Mouse (Mus musculus) retina, adult 2 months (tissue): ENCODE measurements around the gene Ttc38.
"Not testable (repeated sequence)": the region's sequence is repeated elsewhere in the genome, so short reads cannot be mapped to it uniquely, and the experiment has no call there.

ENCODE experiments used
- DNase-seq: peaks from one replicate; pipeline ENCODE4 v3.0.0-alpha.2; 2012; ENCODE audit warnings: low read depth, low spot score

Gene Ttc38

DNA sequence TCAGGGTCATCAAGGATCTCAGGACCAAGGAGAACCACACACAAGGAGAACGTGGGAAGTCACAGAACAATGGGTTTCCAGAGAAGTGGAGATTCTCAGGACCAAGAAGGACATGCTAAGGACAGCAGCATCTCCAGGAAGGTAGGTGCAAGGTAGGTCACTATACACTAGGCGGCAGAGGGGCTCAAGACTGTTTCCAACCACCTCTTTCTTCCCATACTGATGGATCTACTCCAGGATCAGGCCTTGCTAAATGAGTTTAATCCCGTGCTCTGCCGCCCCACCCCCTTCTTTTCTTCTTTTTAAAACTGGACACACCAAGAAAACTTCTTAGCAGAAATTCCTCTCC lies 10.1 kb upstream of the Ttc38 start:
- DNase-seq = no peak

DNA sequence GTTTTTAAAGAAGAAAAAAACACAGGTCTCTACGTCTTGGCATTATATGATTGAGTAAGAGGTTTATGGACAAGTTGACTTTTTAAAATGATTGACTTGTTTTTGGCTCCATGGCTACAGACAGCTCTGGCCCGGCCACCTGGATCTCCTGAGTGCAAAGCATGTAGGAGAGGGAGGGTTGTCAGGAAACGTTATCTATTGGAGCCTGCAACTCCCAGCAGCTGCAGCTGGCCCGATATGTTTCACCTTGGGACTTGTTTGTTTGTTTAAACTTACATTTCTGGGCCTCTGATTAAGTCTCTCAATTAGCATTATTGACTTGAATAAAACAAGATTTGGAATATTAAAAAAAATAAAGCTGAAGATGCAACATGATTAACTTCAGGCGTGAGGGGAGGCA lies 5.4 kb upstream of the Ttc38 start:
- DNase-seq = no peak

DNA sequence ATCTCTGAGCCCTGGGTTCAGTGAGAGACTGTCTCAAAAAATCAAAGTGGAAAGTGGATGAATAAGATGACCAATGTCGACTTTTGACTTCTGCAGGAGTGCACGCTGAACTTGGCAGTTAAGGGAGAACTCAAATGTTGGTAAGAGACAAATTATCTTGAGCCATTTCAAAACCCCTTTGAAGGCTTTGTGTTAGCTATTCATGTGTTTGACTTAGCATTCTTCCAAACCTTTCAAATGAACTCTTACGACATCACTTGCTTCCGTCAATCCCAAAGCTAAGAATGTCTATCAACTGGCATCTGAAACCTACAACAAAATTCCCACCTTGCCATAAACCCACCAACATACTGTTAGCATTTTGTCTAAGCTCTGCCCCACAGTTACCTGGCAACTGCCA lies 4.0 kb upstream of the Ttc38 start:
- DNase-seq = no peak

DNA sequence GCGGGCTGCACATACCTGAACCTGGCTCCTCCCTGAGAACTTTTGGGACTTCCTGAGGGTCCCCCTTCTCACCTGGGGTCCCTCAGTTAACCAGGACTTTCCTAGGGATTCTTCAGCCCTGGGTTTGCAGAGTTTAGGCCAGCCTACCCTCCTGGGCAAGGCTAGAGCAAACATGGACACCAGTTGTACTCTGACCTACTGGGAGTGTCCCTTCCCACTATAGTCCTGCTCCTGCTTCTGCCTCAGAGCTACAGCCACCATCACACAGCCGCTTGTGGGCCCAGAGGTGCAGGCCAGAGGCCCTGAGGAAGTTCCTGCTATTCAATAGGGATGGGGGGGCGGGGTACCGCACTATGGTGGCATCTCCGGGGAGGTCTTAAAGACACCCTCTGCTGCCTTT lies 2.6 kb upstream of the Ttc38 start:
- no peak for DNase-seq

DNA sequence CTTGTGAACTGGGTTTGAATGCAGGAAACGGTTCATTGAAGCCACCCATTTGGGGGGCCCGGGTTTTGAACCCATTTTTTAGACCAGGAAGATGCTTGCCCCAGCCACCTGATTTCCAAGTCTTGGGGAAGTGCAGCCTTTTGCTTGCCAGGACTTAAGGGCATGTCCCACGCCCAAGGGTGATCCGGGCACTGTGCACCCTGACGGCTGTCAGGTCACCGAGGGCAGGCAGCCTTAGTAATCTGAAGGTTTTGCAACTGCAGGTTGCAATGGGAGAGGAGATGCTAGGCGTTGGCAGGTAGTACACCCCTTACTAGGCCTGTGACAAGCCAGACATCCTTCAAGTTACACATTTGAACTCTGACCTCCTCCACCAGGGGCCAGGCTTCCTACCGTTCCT lies 493 bp downstream of the Ttc38 start:
- DNase-seq = no peak

DNA sequence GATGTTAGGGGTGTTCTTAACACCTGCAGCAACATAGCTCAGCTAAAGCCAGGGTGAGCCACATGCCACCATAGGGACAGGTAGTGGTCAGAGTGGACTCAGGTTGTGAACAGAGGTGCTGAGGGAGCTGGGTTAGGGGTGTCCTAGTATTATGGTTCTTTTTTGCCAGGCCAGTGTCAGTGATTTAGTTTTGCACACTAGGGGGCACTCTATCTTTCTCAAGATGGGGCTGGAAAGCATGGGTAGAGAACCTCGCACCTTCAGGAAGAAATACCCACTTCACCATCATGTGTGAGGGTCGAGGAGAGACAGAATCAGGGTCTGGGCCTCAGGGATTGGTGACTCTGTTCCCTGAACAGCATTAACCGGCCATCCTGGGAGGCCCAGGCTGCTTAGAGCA lies 3.2 kb downstream of the Ttc38 start:
- DNase-seq = no peak

DNA sequence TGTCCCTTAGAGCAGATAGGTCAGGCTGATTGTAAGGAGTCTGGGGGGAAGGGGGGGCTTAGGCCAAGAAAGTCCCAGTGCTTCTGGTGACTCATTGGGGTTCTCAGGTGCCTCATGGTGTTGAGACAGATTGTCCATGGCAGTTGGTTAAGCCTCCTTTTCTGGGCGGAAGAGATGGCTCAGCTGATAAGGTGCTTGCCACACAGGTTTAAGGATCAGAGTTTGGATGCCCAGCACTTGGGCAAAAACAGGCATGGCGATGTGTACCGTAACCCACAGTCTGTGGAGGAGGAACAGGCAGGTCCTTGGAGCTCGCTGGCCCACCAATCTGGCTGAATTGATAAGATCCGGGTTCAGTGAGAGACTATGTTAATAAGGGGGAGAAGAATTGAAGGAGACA lies 4.8 kb downstream of the Ttc38 start:
- DNase-seq = no peak

DNA sequence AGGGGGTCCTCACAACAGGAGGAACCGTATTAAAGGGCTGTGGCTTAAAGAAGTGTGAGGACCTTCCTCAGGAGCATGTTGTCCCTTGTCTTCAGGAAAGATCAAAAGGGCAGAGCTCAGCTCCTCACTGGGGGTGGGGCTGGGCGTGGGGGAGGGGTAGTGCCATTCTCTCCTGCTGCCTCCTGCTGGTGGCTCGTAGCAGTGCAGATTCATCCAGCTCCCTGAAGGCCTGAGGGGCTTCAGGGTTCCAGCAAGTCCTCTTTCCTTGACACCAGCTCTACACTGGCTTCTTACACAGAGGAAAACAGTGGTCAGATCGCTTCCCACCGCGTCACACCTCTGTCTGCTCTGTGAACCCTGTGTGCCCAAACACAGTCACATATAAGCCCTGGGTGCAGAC lies 8.9 kb downstream of the Ttc38 start:
- DNase-seq = no peak

DNA sequence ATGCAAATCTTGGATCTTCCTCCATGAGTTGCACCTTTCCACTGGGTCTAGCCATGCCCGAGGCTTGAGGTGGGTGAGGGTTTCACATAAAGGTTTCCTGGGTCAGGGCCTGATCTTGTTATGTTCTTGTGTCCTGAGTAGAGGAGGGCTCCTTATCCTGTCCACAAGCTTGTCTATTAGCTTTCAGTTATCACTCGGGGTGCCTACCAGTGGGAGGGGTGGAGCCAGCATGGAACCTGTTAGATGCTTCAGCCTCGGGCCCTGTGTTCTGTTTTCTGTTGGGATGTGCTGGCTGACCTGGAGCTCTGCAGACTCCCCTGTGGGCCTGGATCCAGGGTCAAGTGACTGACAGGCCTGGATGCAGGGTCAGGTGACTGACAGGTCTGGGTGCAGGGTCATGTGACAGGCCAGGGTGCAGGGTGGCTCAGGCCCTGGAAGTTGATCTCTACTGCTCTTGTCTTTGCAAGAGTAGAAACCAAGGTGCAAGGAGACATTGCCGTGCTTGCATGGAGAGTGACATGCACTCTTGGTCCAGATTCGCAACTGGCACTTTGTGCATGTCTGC lies 9.8 kb downstream of the Ttc38 start:
- no peak for DNase-seq

DNA sequence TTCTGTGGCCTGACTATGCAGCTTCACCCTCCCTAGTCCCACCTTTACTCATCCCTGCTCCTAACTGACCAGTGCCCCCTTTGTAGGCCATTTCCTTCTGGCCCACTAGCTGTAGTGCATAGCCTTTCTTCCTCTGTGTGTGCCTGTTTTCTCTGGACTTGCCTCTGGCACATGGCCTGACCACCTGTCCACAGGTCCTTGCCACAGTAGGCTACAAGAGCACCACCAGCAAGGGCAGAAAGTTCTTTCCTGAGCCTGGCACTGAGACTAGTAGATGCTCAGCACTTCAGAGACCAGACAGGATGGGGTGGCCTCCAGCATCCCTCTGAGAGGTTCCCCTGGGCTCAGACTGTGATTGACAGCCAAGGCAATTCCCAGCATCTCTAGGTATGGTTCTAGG lies 13.0 kb downstream of the Ttc38 start:
- DNase-seq = no peak

DNA sequence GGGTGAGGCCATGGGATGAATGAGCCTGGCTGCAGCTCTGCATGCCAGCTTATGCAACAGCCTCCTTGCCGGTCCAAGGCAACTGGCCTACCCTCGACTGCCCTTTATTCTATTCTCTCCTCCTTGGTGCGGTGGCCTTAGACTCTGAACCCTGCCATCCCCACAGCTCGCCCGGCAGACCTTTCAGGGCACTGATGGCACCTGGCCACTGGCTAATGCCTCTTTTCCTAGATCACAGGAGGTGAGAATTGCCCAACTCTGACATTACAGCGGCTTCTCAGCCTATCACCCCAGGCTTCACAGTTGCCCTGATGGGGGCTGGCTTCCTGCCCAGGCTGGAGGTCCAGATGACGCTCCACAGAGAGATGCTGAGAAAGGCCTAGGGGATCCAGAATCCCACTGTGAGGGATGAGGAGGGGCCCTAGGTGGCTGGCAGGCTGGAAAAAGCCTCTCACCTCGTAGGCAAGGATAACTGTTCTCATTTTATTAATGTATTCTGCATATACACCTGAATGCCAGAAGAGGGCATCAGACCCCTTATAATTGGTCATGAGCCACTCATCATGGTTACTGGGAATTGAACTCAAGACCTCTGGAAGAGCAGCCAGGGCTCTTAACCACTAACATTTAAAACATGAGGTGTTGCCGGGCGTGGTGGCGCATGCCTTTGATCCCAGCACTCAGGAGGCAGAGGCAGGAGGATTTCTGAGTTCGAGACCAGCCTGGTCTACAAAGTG lies 19.7 kb downstream of the Ttc38 start:
- no peak for DNase-seq

DNA sequence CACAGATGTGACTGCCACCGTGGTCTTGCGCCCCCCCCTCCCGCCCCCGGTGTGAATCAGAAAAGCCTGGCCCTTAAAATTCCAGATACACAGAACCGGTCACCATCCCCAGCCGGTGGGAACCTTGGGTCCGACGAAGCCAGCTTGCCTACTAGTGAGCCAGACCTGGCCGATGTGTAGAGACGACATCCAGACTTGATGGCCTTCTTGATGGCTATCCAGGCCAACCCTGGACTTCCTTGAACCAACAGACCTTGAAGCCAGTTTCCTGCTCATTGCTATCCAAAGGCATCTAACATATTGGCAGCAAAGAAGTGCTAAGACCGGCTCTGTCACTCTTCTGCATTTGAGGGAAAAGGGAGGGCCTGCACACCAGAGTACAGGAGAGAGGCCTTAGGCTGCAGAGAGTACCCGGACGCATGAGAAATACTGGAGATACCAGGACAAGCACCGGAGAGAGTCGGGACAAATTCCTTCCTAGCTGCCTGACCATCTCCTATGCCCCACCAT lies 26.9 kb downstream of the Ttc38 start:
- no peak for DNase-seq

DNA sequence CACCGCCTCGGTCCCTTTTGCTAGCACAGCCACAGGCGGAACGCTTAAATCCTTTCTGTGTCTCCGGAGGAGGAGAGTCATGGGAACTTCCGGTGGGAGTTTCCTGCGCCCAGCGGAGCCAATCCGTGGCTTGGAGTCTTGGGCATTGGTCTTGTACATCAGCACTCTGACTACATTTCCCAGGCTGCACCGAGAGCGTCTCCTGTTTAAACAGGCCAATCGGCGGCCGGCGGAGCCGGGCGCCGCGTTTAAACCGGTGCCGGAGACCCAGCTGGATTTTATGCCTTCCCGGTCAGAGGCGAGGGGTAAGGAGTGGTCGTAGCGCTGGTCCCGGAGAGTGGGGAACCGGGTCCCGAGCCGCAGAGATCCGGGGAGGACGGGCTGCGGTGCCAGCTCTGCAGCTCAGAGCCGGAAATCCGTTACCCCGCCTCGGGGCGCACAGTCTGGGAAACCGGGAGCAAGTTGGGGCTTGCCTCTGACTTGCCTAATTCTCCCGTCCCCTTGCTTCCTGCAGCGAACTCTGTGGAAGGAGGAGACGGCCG lies 27.5 kb downstream of the Ttc38 start, which contains the start of gene Gtse1:
Gene Gtse1, plus strand, starts transcription at position 256 of the 542 bp plus-strand sequence.
- DNase-seq = peak; percentile 90

DNA sequence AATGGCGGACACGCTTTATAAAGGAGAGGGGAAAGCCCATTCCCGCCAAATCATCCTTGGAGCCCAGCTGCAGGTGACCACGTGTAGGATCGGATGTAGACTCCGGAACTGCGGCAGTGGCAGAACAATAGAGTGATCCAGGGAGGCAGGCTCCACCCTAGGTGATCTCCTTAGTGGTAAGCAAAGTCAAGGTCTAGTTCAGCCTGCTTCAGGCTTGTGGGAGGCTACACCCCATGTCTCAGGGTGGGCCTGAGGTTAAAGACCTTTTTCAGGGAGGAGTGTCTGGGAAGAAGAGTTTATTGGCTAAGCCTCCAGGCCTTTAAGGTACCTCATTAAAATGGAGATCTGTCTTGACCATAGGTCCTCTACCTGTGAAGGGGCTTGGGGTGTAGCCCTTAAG lies 33.8 kb downstream of the Ttc38 start:
- not testable (repeated sequence) for DNase-seq

DNA sequence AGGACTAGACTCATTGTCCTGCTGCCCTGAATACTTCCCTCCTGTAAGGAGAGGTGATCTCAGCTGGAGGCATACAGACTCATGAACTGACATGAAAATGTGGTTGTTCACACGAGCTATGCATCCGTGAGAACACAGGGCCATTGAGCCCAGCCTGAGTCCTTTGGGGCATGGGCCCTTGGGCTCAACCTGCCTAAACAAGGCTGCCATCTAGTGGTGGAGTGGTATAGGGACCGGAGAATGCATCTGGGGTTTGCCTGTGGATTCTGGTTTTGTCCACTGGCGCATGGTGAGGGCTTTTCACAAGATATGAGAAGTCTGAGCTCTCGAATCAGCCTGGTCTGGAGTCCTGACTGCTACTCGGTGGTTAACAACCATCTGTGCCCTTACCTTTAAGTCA lies 35.6 kb downstream of the Ttc38 start:
- peak; percentile 52 for DNase-seq

DNA sequence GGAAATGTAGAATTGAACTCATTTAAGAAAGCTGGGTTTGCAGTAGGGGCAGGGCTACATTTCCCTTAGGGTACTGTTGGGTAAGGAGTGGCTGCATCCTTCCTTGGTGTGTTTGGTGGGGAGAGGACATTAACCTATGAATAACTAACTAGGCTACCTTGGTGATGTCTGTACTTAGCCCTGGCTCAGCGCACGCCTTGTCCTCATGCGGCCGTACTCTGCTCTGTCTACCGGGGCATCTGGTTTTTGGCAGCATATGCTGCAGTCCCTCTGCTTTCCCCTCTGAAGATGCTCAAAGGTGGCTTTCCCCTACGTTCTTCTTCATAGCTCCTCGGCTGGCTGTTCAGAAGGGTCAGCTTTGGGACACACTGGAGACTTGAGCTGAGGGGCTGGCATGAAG lies 45.2 kb downstream of the Ttc38 start:
- no peak for DNase-seq

DNA sequence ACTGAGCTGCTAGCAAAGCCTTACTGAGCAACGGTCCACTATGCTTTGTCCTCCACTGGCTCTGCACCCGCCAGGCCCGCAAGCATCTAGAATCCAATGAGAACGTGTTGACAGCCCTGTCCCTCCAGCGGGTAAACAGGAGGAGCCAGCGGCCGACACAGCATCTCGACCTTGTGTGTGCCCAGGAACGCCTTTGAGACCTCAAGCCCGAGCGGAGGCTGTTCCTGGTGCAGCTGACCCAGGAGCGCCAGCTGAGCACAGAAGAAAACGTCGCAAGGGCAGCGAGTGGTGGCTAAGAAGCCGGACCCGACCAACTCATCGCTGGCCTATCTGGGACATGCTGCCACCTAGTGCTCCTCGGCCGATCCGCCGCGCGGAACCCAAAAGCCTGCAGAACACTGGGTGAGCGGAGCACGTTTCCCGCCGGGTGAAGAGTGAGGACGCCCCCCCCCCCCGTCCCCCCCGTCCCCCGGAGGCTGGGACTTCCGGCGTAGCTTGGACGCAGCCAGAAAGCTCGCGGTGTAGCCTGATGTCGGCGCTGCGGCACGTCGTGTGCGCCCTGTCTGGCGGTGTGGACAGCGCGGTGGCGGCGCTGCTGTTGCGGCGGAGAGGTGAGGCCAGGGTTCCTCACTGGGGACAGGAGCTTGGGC lies 46.9 kb downstream of the Ttc38 start, which contains the start of gene Trmu:
Gene Trmu, plus strand, starts transcription at position 465 of the 650 bp plus-strand sequence.
- peak; percentile 82 for DNase-seq

DNA sequence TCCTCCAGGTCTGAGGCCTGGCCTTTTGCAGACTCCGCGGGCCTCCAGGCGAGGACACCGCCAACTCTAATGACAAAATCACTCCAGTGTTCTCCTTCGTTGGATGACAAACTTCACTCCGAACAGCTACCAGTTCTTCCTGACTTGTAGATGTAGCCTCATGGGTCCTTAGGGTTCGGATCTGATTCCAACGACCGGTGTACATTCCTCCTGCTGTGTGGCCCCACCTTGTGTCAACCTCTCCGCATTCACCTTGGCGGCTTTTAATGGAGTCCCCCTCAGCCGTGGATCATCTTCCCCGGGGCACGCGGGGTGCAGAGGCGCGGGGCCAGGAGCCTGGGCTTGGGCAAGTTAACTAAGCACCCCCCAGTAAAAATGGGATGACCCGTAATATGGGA lies 47.4 kb downstream of the Ttc38 start:
- no peak for DNase-seq

DNA sequence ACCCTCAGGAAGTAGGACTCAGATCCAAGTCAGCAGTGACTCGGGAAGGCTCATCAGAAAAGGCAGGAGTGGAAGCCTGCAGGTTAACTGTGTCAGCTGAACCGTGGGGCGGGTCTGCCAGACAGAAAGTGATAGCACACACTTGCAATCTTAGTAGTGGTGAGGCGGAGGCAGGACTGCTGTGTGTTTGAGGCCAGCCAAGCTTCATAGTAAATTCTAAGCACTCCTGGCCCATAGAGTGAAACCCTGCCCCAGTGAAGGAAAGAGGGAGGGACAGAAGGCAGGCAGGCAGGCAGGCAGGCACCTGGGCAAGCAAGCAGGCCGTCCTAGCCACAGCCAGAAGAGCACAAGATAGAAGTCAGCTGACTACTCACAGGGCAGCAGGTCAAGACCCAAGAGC lies 53.5 kb downstream of the Ttc38 start:
- DNase-seq = no peak

DNA sequence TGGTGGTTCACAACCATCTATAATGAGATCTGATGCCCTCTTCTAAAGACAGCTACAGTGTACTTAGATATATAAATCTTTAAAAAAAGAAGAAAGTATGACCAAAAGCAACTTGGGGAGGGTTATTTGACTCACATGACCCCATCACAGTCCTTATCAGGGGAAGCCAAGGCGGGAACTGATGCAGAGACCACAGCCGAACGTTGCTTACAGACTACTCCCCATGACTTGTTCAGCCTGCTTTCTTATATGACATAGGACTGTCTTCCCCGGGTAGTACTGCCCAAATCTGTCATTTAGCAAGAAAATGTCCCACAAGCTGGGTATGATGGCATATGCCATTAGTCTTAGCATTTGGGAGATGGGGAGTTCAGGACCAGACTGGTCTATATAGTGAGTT lies 57.1 kb downstream of the Ttc38 start:
- no peak for DNase-seq

DNA sequence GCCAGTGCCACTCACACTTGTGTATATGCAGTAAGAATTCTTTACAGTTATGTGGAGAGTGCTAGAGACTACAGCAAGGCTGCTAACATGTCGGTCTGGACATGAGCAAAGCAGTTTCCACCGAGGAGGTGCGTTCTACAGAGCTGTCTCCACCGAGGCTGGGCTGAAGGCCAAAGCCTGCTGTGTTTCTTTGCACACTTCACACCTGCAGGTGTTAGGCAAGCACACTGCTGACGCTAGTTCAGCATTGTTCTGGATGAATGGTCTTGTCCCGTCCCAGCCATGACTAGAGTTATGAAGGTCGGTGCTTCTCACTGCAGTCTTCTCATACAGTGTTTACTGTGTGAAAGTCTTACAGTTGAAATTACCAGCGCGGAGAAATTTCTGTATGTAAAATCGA lies 59.9 kb downstream of the Ttc38 start:
- no peak for DNase-seq

DNA sequence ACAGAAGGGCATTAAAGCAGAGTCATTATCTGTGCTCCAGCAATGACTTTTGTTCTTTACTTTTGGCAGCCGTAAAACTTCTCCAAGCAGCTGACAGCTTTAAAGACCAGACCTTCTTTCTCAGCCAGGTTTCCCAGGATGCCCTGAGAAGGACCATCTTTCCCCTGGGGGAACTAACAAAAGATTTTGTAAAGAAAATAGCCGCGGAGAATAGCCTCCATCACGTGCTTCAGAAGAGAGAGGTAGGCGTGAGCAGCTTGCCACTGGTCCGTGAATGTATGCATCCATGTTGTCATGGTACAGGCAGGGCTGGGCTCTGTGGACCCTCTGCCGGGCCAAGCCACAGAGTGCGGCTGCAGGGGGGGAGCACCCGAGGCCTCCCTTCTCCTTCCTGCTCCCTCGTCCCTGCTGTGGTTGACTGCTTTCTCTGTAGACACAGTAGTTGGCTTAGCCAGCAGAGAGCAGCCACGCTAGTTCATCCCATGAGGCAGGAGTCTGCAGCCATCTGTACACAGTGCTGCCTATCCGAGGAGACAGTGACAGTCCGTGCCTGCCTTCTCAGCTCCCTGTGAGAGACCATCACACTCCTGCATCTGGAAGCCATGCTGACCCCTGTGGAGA lies 60.5 kb downstream of the Ttc38 start:
- no peak for DNase-seq
